Mouse (Mus musculus) stomach, postnatal 0 days (tissue): ENCODE measurements around the gene Nxph4. TPM values are rescaled to one million over a fixed set of nuclear protein-coding genes. Genes with fewer than 3 reads are reported as not detected.
A peak's percentile ranks its signal among the peaks of the same experiment; 100 is the strongest.

ENCODE experiments used
- ATAC-seq: fragments of 200-750 bp; cut with Nextera tagmentation; 2 replicates; pipeline ENCODE4 v1.8.0; 2017; ENCODE audit not compliant: low FRiP score, low TSS enrichment
- DNase-seq: peaks from one replicate; pipeline ENCODE4 v3.0.0-alpha.2; 2016; ENCODE audit warnings: low spot score
- H3K27ac ChIP-seq: fragments of 300-500 bp; sonication (generic); replicated peaks from 2 replicates; pipeline ENCODE4 v1.5.1; 2014; ENCODE audit warnings: mild to moderate bottlenecking, control low read depth
- H3K27me3 ChIP-seq: fragments of 300-500 bp; sonication (generic); 2 replicates; pipeline ENCODE4 v1.6.1; 2014; ENCODE audit warnings: low read length; ENCODE audit not compliant: control insufficient read depth, insufficient read depth
- H3K36me3 ChIP-seq: fragments of 300-500 bp; sonication (generic); 2 replicates; pipeline ENCODE4 v1.6.1; 2014; ENCODE audit warnings: low read length, mixed read lengths; ENCODE audit not compliant: control insufficient read depth, insufficient read depth
- H3K4me1 ChIP-seq: fragments of 300-500 bp; sonication (generic); replicated peaks from 2 replicates; pipeline ENCODE4 v1.6.1; 2014; ENCODE audit warnings: antibody characterized with exemption; ENCODE audit not compliant: control insufficient read depth, insufficient read depth
- H3K4me2 ChIP-seq: fragments of 300-500 bp; sonication (generic); replicated peaks from 2 replicates; pipeline ENCODE4 v1.6.1; 2014; ENCODE audit warnings: low read depth, mild to moderate bottlenecking, control low read depth, moderate library complexity
- H3K4me3 ChIP-seq: fragments of 300-500 bp; sonication (generic); 2 replicates; pipeline ENCODE4 v1.5.1; 2014; ENCODE audit warnings: low read depth, low read length, control low read depth
- H3K9ac ChIP-seq: fragments of 300-500 bp; sonication (generic); 2 replicates; pipeline ENCODE4 v1.6.1; 2014; ENCODE audit warnings: mild to moderate bottlenecking, low read length, control low read depth, mixed read lengths
- H3K9me3 ChIP-seq: fragments of 300-500 bp; sonication (generic); 2 replicates; pipeline ENCODE4 v1.6.1; 2016; ENCODE audit warnings: low read length; ENCODE audit not compliant: control insufficient read depth
- CTCF ChIP-seq: IDR thresholded peaks from 2 replicates; pipeline ENCODE4 v1.5.1; 2016; ENCODE audit warnings: antibody characterized with exemption, low read depth, mild to moderate bottlenecking, moderate library complexity
- EP300 ChIP-seq: optimal IDR thresholded peaks from 2 replicates; pipeline ENCODE3; 2016; ENCODE audit warnings: antibody characterized with exemption
- WGBS: fragments of 180-500 bp; shearing (Covaris S2); extraction: QIAGEN DNeasy Blood & Tissue Kit; methylation state at CpG from one replicate; pipeline ENCODE4 v1.1.7; 2014; 5-methylcytosine and 5-hydroxymethylcytosine counted together
- polyA plus RNA-seq: library from polyadenylated mRNA; unstranded; fragments of >200 nt; fragmentation: Nextera tagmentation; extraction: Ambion mirVana; gene quantifications from 2 replicates; pipeline ENCODE4 v1.2.1, GENCODE M21; 2015

Gene Nxph4
- polyA plus RNA-seq, 1 experiment from 2014 or later, result 2.7 TPM

DNA sequence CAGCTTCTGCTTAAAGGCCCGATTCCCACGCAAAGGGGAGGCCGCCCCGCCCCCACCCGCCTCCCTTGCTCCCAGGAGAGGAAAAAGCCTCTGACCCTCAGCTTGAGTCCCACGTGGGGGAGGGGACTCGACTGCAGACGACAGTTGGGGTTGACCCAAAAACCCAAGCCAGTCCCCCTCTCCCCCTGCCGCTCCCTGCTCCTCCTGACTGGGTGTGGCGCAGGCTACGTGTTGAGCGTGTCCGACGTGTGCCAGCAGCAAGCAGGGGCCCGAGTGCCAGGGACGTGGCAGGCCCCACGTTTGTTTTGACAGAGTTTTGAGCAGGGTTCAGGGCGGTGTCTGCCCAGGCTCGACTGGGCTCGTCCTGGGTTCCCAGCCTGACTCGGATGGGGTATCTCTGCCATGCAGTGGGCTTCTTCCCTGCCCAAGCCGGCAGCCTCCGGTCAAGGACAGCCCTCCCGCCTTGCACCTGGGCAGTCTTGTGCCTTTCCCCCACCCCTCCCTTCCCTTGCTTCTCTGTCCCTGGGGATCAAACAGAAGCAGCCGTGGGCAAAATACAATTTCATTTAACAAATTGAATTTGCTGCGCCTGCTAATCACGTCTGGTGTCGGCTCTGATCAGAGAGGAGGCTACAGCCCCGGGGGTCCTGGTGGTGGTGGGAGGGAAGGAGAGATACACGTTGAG, 17.6 kb downstream of the Nxph4 start:
- DNase-seq, result peak; percentile 66
- Histone ChIP-seq H3K9ac (peak overlapping the region; percentile 54), H3K4me3 (peak overlapping the region; percentile 23), H3K27me3 (no peaks in the 10 kb centered on the region), H3K36me3 (peaks cover 10% of the 10 kb centered on the region; the same call in 1 of the 2 replicates), H3K4me1 (peaks cover 23% of the 10 kb centered on the region), H3K9me3 (no peaks in the 10 kb centered on the region), H3K27ac (peak overlapping the region; percentile 82), H3K4me2 (peak overlapping the region; percentile 55)
- TF ChIP-seq EP300, result no peak
- no peak for TF ChIP-seq CTCF
- peak; percentile 22; the same call in 1 of the 2 replicates for ATAC-seq
- WGBS, result 13% methylated on average over 30 of the region's 30 CpGs

DNA sequence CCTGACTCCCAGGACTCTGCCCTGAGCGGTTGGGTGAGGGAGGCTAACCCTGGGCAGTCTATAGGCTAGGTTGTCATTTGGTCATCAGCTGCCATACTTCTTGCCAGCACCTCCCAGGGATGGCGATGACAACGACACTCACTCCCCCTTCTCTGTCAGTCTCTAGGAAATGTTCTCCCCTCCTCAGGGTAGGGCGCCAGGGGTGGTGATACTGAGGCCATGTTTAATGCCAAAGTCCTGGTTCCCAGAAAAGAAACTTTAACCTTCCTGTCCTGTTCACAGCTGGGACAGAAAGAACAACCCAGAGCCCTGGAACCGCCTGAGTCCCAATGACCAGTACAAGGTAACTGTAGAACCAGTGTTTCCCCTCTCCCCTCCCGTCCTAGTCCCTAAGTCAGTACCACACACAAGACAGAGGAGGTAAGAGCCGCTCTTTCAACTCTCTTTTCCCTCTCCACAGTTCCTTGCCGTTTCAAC, 18.3 kb downstream of the Nxph4 start:
- DNase-seq (no peak), ATAC-seq (no peak)
- peak overlapping the region; percentile 23 for H3K4me3 ChIP-seq
- peak overlapping the region; percentile 54 for H3K9ac ChIP-seq
- WGBS, result 36% methylated on average over 8 of the region's 8 CpGs
- peaks cover 10% of the 10 kb centered on the region; the same call in 1 of the 2 replicates for H3K36me3 ChIP-seq
- H3K27me3 ChIP-seq, result no peaks in the 10 kb centered on the region
- no peaks in the 10 kb centered on the region for H3K9me3 ChIP-seq
- no peak for TF ChIP-seq EP300
- no peak for TF ChIP-seq CTCF
- peak overlapping the region; percentile 82 for H3K27ac ChIP-seq
- peak overlapping the region; percentile 55 for H3K4me2 ChIP-seq
- H3K4me1 ChIP-seq, result peaks cover 21% of the 10 kb centered on the region

DNA sequence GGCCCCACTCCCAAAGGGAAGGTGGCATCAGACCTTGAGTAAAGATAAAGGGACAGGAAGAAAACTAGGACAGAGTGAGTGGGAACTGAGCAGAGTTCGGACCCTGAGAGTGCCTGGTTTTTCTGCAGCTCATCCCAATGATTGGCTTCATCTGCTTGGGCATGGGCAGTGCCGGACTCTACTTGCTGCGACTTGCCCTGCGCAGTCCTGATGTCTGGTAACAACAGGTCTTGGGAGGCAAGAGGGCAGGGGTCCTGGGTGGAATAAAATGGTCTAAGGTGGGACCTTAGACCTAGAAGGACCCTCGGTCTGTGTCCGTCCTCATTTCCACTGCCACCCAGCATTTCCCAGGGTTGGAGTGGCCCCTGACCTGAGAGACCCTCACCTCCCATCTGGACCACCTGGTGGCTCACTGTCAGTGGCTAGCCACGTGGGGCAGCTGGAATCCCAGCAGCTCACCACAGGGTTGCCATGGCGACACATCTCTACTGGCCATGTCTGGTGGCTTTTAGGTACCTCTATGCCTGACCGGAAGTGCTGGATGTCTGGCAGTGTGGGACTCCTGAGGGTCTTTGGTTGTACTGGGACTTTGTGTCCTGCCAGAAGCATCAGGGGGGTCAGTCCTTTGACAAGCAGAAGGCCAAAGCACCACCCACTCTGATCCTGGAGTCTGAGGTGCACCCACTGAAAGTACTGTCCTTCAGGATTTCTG, 18.9 kb downstream of the Nxph4 start:
- DNase-seq (no peak), ATAC-seq (no peak)
- H3K4me2 ChIP-seq, result peak overlapping the region; percentile 55
- WGBS, result 44% methylated on average over 9 of the region's 9 CpGs
- peaks cover 10% of the 10 kb centered on the region; the same call in 1 of the 2 replicates for H3K36me3 ChIP-seq
- H3K9ac ChIP-seq, result no peak overlapping the region
- TF ChIP-seq CTCF, result no peak
- no peak for TF ChIP-seq EP300
- peaks cover 2% of the 10 kb centered on the region; the same call in 1 of the 2 replicates for H3K27me3 ChIP-seq
- H3K4me1 ChIP-seq, result peaks cover 21% of the 10 kb centered on the region
- no peaks in the 10 kb centered on the region for H3K9me3 ChIP-seq
- no peak overlapping the region; the same call in none of the 2 replicates for H3K27ac ChIP-seq
- H3K4me3 ChIP-seq, result peak overlapping the region; percentile 27

DNA sequence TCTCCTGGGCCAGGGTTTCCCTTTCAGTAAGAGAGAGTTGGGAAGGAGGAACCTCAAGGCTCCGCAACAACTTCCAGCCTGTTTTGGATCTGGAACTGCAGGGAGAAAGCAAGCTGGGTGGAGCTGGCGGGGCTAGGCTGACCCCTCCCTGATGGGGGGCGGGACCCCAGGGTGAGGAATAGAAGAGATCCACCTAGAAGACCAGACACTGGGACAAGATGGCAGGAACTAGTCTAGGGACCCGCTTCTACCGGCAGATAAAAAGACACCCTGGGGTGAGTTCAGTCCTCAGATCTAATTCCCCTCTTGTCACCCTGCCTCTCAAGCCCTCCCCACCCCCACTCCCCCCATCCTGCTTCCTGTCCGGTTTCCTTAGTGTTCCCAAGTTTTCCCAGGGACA, 19.6 kb downstream of the Nxph4 start, which contains the start of gene Ndufa4l2:
Gene Ndufa4l2 (plus strand): TSS at position 204 of the 400 bp plus-strand sequence.
- Histone ChIP-seq H3K27ac (no peak within 1 kb of the TSS; the same call in none of the 2 replicates), H3K27me3 (peaks cover 6% of the 10 kb centered on the region; the same call in 1 of the 2 replicates), H3K4me3 (peak within 1 kb of the TSS; percentile 27), H3K4me2 (peak within 1 kb of the TSS; percentile 66), H3K4me1 (peaks cover 21% of the 10 kb centered on the region), H3K36me3 (peaks cover 10% of the 10 kb centered on the region; the same call in 1 of the 2 replicates), H3K9ac (no peak within 1 kb of the TSS), H3K9me3 (no peaks in the 10 kb centered on the region)
- TF ChIP-seq EP300 (no peak), CTCF (no peak)
- 26% methylated on average over 6 of the region's 6 CpGs for WGBS
- no peak for ATAC-seq
- DNase-seq, result no peak

DNA sequence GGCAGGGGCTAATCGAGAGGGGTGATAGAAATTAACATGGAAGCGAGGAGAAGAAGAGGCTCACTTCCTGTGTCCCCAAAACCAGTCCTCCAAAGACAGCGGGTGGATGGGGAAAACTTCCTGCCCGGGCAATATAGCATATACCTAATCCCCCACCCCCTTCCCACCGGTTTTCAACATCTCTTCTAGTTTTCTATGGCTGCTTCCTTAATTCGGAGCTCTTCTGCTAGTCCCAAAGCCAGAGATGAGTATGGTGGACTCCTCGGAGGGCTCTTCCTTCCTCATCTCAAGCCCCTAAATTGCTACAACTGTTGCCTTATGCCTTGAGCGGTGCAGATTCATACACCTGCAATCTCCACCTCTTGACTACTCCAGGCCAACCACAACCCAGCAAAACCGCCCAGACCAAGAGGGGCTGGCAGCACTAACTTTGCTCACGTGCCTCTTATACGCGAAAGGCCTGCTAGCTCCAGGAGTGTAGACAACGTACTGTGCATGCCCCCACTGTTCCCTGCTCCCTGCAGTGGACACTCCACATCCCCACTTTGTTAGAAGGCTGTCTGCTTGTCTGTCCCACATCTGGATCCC, 20.2 kb downstream of the Nxph4 start:
- Histone ChIP-seq H3K27me3 (peaks cover 6% of the 10 kb centered on the region; the same call in 1 of the 2 replicates), H3K9me3 (no peaks in the 10 kb centered on the region), H3K27ac (no peak overlapping the region), H3K9ac (no peak overlapping the region), H3K4me2 (peak overlapping the region; percentile 55), H3K4me3 (peak overlapping the region; percentile 27; the same call in 1 of the 2 replicates), H3K4me1 (peaks cover 21% of the 10 kb centered on the region), H3K36me3 (peaks cover 8% of the 10 kb centered on the region; the same call in 1 of the 2 replicates)
- no peak for ATAC-seq
- WGBS, result 34% methylated on average over 13 of the region's 13 CpGs
- TF ChIP-seq EP300, result no peak
- TF ChIP-seq CTCF, result no peak
- no peak for DNase-seq
